Mouse (Mus musculus) bone marrow macrophage, adult 2 months (primary cell): ENCODE results near the gene Polr2a.

Experiments
- CTCF ChIP-seq: IDR thresholded peaks from 2 replicates; pipeline ENCODE4 v1.5.1; 2012; ENCODE audit warnings: low read depth, mild to moderate bottlenecking, low read length, moderate library complexity
- POLR2A ChIP-seq: IDR thresholded peaks from 2 replicates; pipeline ENCODE4 v1.6.1; 2012; ENCODE audit warnings: mild to moderate bottlenecking, low read depth, low read length, borderline replicate concordance

- no peak for TF ChIP-seq POLR2A
- TF ChIP-seq CTCF, result 0 out of 2 replicates have a peak, but pooled peaks have one; percentile 15
These were observed 39.0 kb downstream of the Polr2a start for GRCm38 (mm10) chr11:69719423-69719822.
